Mouse (Mus musculus) E14TG2a.4 (cell line): ENCODE measurements around the gene Pilra.

ENCODE experiments used
- CTCF ChIP-seq: conservative IDR thresholded peaks from 2 replicates; pipeline ENCODE4 v1.5.1; 2014; ENCODE audit warnings: low read length
- NANOG ChIP-seq: IDR thresholded peaks from 2 replicates; pipeline ENCODE4 v1.6.1; 2014; ENCODE audit warnings: borderline replicate concordance, low read length, mixed read lengths
- POU5F1 ChIP-seq: IDR thresholded peaks from 2 replicates; pipeline ENCODE4 v1.6.1; 2014; ENCODE audit warnings: low read length, borderline replicate concordance

DNA sequence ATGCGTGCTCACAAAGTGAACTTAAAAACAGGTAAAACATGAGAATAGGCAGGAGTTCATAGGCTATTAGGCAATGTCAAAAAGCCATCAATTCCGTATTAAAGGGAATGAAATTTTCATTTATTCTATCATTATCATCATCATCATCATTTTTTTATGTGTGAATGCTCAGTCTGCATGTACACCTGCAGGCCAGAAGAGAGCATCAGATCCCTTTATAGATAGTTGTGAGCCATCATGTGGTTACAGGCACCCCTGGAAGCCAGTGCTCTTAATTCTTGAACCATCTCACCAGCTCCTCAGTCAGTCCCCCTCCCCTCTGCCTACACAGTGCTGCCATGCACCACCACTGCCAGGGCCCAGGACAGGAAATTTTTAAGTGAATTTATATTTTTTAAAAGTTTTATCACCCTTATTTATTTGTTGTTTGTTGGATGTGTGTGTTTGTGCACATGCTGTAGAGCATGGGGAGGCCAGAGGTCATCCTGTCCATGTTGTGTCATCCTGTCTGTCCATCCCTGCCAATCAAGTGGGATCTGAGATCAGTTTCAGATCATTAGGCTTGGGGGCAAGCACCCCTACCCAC, 47.0 kb downstream of the Pilra start:
- TF ChIP-seq CTCF (no peak), POU5F1 (no peak), NANOG (no peak)
